Mouse (Mus musculus) gastrocnemius, postnatal 36 days (tissue): ENCODE measurements around the gene Itgb1. TPM values are rescaled to one million over a fixed set of nuclear protein-coding genes. Genes with fewer than 3 reads are reported as not detected.
A peak's percentile ranks its signal among the peaks of the same experiment; 100 is the strongest.

ENCODE experiments used
- DNase-seq, 2 experiments: peaks; one replicate each; pipeline ENCODE4 v3.0.0; 2022
- intact Hi-C: fragments of 180-260 bp; cut with DNase I; formaldehyde crosslinking; loops from one replicate; pipeline ENCODE4 v1.15.1; 2025
- total RNA-seq, 2 experiments: library from RNA; stranded (reverse); gene quantifications; 2 replicates each; pipeline ENCODE4 v1.2.3; 2021

Gene Itgb1
- total RNA-seq, 2 experiments from 2014 or later = 157 to 177 TPM

DNA sequence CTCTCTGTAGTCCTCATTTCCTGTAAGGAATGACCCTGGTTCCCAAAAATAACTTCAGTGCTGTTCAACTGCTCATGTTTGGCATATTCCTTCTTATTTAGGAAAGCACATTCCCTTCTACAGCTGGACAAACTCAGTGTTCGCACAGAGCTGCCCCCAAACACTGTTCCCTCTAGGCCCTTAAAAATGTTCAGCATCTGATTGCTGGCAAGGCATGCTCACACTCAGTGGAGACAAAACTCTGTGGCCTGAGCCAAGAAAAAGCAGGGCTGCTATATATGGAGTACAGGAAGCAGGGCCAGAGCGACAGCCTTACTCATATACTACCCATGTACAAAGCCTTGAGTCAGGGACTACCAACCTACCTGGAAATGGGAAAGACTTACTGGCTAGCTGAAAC, 5.5 kb upstream of the Itgb1 start:
- intact Hi-C loops = no loop called here
- peak in 1 of 2 experiments; percentile 25 for DNase-seq

DNA sequence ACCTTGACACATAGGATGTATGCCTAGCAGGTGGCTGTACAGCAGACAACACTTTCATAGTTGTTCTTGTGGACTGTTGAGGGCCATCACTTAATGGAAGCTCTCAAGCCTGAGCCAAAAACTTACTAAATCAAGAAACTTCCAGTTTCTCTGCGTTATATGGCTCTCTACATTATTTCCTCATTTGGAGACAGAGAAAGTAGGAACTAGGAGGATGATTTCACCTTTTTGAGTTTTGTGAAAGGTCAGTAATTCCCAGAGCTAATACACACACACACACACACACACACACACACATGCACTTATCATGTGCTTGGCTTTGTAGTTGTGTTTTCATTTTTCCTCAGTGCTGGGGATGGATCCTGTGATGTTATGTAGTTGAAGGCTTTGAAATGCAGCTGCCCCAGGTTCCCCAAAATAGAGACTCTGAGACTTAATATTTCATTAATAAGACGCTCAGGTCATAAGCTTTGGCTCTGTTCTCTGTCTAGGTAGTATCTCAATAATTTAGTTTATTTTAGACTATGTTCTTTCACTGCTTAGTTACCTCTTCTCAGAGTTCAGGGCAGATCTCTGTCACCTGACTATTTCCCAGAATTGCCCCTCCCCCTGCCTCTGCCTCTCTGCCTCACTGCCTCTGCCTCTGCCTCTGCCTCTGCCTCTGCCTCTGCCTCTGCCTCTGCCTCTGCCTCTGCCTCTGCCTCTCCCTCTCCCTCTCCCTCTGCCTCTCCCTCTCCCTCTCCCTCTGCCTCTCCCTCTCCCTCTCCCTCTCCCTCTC, 4.7 kb upstream of the Itgb1 start:
- intact Hi-C loops = no loop called here

DNA sequence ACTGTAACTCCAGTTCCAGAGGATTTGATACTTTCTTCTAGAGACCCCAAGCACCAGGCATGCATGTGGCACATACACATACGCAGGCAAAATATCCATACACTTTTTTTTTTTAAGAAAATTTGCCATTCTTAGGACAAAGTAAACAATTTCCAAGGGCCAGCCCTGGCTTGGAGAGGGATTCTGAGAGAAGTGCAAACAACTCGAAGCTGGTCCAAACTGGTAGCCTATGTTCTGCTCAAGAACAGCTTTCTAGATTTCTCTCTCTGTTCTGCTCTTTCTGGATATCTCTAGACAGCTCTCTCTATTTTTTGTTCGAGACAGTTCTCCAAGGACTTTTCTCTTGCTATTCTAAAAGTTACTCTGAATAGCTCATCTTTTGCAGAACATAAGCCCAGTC, 3.5 kb upstream of the Itgb1 start:
- DNase-seq = no peak
- intact Hi-C loops = no loop called here

More for the DNA sequence above, 4.7 kb upstream of the Itgb1 start:
- DNase-seq = no peak

DNA sequence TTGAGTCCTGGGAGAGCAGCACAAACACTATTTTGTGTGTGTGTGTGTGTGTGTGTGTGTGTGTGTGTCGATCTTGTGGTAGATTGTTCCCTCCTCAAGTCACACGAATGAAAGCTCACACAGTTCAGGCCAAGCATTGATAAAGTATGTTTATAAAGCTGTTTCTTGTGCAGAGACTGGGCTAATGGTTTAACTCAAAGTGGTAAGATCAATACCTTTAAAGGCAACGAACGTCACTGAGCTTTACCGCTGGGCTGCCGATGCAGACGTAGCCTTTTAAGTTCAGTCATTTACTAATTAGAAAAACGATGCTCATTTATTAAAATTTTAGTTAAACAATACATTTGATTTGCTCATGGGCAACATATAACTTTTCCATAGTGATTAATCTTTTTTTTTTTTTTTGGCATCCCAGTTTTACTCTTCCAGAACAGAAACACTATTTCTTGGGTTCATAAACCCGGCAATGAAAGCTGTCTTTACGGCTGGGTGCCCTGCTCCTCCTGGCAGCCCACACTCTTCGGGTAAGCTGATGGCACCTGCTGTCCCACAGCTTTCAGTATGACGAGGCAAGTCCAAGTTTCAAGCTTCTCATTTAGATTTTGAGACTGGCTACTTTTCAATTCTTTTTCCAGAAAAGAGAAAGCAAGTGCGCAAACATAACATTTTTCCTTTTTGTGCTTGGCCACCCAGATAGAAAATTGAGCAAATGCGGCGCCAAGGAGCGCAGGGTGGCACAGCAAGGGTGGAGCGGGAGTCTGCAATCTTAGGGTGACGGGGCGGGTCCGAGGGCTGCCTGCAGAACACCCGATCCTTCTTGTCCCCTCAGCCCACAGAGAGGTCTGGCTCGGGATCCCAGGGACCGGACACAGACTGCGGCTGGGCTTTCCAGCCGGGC, 596 bp upstream of the Itgb1 start:
- DNase-seq = no peak

DNA sequence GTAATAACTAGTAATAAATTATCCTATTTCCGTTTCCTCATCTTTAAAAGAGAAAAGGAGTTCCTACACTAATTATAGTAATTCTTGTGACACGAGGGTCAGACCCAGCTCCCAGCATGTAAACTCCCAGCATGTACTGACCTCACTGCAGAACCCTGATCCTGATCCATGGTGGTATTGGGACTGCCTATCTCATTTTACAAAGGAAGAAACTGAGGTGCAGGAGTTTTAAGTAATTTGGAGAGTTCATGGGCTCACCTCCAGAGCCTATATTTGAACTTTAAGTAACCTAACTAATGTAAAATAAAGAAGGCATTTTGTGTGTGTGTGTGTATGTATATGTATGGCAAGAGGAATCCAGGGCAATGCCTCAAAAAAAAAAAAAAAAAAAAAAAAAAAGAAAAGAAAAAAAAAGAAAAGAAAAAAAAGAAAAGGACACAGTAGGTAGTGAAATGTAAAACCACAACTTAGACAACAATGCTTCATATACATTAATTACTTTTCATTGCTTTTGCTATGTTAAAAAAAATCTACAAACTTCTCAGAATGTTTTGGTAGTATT, 1.1 kb downstream of the Itgb1 start:
- DNase-seq = no peak
- intact Hi-C loops = no loop called here

More for the DNA sequence above, 596 bp upstream of the Itgb1 start:
- intact Hi-C loops = loop anchor here (2.0 kb wide), 1 partner anchor 30 kb away; no protein-coding TSS in a partner anchor

DNA sequence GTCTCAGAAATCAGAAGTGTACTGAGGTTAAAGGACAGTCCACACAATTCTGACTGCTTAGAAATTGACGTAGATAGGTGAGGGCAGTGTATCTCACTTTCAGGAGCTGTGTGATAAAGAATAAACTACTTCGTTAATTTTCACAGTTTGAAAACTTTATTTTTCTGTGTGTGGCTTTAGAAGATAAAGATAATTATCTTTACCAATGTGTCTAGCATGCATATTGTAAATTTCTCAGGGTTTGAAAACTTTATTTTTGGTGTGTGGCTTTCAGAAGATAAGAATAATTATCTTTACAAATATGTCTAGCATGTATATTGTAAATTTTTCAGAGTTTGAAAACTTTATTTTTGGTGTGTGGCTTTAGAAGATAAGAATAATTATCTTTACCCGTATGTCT, 3.2 kb downstream of the Itgb1 start:
- intact Hi-C loops = no loop called here
- DNase-seq = no peak

DNA sequence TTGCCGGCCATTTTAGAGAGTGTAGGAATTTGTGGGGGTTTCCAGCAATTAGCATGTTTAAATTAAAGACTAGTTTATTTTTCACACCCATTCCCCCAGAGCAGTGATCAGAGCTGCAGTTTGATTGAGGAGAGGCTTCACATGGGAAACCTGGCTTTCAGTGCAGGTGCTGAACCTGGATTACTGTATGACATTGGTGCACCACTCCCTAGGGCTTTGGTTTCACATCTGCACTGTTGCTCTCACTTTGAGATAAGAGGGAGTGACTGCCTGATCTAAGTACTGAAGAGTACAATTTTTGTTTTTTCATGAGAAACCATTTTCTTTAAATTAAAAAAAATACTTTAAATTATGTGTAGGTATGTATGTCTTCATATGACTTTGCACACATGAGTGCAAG, 4.6 kb downstream of the Itgb1 start:
- DNase-seq = no peak

DNA sequence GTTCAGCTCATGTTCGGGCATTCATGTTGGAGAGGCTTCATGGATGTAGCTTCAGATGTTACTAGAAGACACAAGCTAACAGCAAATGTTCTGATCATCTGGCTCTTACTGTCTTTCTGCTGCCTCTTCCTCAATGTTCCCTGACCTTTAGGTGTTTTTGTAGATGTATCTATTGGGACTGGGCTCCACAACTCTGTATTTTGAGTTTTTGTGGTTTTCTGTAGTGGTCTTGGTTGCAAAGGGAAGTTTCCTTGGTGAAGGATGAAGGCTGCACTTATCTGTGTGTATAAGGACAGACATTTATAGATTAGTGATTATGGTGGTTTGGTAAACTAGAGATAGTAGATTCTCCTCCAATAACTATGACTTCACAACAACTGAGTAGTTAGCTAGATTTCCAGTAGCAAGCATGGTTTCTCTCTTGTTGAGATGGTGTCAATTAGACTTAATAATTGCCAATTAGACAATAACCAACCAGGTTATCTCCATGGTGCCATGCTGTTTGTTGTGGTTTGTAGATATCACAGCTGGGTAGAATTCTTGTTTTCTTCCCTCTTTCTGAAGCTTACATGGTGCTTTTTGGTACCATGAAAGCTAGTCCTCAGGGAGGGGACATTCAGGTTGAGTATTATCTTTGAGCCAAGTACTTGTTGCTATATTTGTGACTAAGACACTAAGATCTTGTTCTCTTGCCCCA, 11.4 kb downstream of the Itgb1 start:
- intact Hi-C loops = no loop called here
- DNase-seq = no peak

More for the DNA sequence above, 4.6 kb downstream of the Itgb1 start:
- intact Hi-C loops = no loop called here

DNA sequence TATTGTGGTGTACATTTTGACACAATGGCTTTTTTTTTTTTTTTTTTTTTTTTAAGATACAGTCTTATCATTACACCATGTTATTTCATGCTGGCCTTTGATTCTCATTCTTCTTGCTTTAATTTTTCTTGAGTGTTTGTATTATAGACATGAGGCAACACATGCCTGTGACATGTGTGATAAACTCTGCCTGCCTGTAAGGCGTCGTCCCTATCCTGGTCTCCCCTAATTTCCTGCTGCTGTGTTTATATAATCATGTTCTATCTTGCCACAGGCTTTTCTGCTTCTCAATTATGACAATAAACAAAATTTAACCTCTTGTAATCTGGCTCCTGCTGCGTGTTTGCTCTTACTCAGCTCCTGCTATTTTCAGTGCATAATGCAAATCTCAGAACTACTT, 12.5 kb downstream of the Itgb1 start:
- intact Hi-C loops = no loop called here
- DNase-seq = no peak

DNA sequence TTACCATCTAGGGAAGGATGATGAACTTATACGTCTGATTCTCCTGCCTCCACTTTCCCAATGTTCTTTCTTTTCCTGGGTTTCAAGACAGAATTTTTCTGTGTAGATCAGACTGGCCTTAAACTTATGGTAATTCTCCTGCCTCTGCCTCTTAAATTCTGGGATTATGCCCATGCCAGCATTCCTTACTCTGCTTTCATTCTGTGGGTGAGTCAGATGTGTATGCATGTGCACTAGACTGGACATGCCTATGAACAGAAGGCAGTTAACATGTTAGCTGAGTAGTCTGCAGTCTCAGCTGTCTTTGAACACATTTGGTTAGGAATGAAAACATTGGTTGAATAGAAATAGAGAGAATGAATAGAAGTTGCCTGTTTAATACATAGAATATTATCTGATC, 18.9 kb downstream of the Itgb1 start:
- intact Hi-C loops = loop anchor here (10.0 kb wide), 1 partner anchor 190 kb away; no protein-coding TSS in a partner anchor
- no peak for DNase-seq

DNA sequence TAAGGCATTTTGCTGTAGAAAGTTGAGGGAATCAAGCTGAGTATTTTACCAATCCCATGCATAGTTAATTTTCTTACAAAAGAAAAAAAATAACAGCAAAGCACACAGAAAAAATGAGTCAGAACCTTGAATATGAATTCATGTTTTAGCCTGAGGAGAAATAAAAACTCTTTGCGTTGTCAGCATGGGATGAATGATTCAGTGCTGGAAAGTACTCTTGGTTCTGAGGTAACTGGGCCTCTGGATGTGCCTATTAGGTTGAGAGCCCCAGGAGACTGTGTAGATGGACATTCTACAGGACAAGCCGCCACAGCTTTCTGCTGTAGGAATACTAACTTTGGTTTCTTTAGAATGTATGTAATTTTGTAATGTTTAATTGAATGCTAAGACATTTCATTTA, 19.4 kb downstream of the Itgb1 start:
- intact Hi-C loops = loop anchor here (10.0 kb wide), 1 partner anchor 190 kb away; no protein-coding TSS in a partner anchor
- no peak for DNase-seq

DNA sequence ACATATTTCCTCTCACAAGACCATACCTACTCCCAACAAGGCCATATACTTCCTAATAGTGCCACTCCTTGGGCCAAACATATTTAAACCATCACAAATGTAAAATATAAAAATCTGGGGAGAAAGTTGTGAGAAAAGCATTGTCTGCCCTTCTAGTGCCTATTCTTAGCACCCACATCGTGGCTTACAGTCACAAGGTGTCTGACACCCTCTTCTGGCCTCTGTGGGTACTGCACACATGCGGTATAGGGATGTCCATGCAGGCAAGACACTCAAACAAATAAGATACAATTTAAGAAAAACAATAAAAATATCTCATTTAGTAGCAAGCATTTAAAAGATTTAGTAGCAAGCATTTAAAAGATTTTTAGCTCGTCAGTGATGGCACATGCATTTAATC, 23.8 kb downstream of the Itgb1 start:
- intact Hi-C loops = loop anchor here (2.0 to 10.0 kb wide), 2 partner anchors 56 to 194 kb away; no protein-coding TSS in a partner anchor
- DNase-seq = peak; percentile 77 to 79

DNA sequence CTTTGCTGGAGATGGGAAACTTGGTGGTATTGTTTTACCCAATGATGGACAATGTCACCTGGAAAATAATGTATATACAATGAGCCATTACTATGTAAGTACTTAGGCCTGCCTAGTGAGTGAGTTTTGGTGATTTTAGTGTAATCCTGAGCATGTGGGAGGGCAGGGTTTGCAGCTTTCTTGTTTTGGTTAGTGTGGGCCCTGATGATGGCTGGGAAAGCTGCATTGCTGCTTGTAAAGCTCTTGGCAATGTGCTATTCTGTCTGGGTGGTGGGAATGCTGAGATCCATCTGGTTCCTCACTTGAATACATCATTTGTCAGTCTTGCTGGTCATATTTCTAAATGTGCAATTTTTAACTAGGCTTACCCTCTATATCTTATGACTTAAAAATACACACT, 30.7 kb downstream of the Itgb1 start:
- DNase-seq = no peak
- intact Hi-C loops = no loop called here

DNA sequence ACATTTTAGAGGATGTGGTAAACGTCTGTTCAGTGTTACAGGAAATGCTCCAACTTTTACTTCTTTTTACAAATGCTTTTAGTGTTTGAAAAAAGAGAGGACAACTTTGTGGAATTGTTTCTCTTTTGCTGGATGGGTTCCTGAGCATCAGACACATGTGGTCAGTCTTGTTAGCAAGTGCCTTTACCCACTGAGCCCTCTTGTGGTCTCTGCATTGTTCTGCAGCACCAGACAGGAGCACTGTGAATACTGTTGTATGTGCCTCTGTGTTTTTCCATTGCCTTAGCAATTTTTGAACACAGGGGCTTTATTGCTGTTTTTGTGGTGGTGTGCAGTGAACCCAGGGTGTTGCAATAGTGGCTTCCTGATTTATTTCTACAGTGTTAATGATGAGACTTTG, 39.4 kb downstream of the Itgb1 start:
- no peak for DNase-seq
- intact Hi-C loops = no loop called here

DNA sequence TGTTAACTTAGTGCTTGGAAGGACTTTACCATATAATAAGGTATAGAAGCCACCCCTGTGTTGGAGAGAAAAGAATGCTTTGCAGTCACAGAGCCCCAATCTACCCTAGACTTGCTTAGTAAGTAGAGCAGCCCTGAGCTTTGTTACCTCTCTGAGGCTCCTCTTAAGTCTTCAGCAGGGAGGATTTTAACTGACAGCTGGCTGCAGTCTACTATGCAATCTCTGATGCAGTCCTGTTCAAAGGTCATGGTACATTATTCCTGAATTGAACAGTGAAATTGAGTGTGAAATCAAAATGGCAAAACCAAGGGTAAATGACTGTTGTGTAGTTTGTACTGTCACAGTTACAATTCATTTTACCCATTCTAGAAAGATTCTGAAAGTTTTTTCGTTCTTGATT, 41.8 kb downstream of the Itgb1 start:
- intact Hi-C loops = no loop called here
- no peak for DNase-seq

DNA sequence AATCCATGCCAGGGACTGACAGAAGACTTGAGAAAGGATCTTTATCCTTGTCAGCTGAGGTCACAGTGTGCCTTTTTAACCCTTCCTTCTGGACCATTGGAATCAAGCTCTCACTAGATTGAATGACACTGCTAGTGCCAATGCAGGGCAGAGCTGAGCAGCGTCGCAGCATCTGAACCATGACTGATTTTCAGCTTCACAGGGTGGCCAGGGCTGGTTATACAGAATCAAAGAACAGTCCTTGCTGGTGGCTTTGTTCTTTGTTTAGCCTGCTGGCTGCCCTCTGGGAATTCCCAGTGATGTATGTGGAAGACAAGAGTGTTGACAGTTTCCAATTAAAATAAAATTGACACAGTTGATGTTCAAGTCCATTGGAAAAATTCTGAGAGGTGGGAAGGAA, 46.8 kb downstream of the Itgb1 start:
- intact Hi-C loops = no loop called here
- no peak for DNase-seq

DNA sequence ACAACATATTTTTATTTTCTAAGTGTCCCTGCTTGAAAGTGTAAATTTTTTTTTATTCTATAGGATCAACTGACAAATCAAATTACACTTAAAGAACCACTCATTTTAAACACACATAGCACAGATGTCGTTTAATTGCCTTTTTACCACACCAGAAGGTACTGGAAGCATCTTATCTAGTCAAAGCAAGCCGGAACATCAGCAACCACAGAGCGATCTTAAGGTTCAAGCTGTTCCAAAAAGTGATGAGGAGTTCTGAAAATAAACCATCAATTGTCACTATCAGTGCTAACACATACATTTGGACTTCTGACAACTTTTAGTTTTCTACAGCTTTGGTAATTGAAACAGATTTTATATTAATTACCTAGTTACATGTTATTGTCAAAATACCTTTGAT, 48.7 kb downstream of the Itgb1 start:
- DNase-seq = no peak
- intact Hi-C loops = no loop called here

DNA sequence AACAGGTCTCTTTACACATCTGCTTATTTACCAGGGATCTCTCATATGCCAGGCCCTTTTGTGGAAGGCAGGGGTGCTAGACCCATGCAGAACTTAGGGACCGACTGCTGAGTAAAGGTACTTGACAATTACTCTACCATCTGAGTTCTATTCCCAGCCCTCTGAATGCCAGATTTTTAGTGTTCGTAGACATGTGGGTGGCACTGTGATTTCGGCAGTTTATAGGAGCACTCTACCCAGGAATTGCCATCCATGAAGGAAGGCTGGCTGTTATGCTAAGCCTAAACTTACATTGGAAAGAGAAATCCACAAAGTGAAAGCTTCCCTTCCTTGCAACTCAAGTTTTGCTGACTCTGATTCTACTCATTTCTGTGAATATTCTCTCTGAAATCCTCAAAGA, 50.2 kb downstream of the Itgb1 start:
- intact Hi-C loops = no loop called here
- no peak for DNase-seq
